Mouse (Mus musculus) liver, embryonic 12.5 days (tissue): ENCODE measurements around the gene Ric1. TPM values are rescaled to one million over a fixed set of nuclear protein-coding genes. Genes with fewer than 3 reads are reported as not detected.
A peak's percentile ranks its signal among the peaks of the same experiment; 100 is the strongest.

Experiments used
- ATAC-seq: fragments of 200-750 bp; cut with Nextera tagmentation; 2 replicates; pipeline ENCODE4 v1.8.0; 2017; ENCODE audit warnings: moderate number of reproducible peaks, mild to moderate bottlenecking, moderate library complexity
- H3K27ac ChIP-seq: fragments of 300-500 bp; sonication (generic); 2 replicates; pipeline ENCODE4 v1.5.1; 2016; ENCODE audit warnings: mild to moderate bottlenecking
- H3K27me3 ChIP-seq: fragments of 300-500 bp; sonication (generic); replicated peaks from 2 replicates; pipeline ENCODE4 v1.6.1; 2016; ENCODE audit warnings: mild to moderate bottlenecking, moderate library complexity
- H3K36me3 ChIP-seq: fragments of 300-500 bp; sonication (generic); 2 replicates; pipeline ENCODE4 v1.6.1; 2016; ENCODE audit warnings: mild to moderate bottlenecking, moderate library complexity
- H3K4me1 ChIP-seq: fragments of 300-500 bp; sonication (generic); 2 replicates; pipeline ENCODE4 v1.6.1; 2016
- H3K4me2 ChIP-seq: fragments of 300-500 bp; sonication (generic); 2 replicates; pipeline ENCODE4 v1.6.1; 2016; ENCODE audit warnings: mild to moderate bottlenecking, moderate library complexity
- H3K4me3 ChIP-seq: fragments of 300-500 bp; sonication (generic); 2 replicates; pipeline ENCODE4 v1.5.1; 2016; ENCODE audit warnings: mild to moderate bottlenecking, moderate library complexity
- H3K9ac ChIP-seq: fragments of 300-500 bp; sonication (generic); 2 replicates; pipeline ENCODE4 v1.6.1; 2016; ENCODE audit warnings: mild to moderate bottlenecking, moderate library complexity
- H3K9me3 ChIP-seq: fragments of 300-500 bp; sonication (generic); replicated peaks from 2 replicates; pipeline ENCODE4 v1.6.1; 2016; ENCODE audit warnings: mild to moderate bottlenecking, moderate library complexity
- WGBS: fragments of 180-500 bp; shearing (Covaris S2); methylation state at CpG from one replicate; pipeline ENCODE4 v1.1.7; 2016; ENCODE audit not compliant: insufficient replicate concordance; 5-methylcytosine and 5-hydroxymethylcytosine counted together
- polyA plus RNA-seq: library from polyadenylated mRNA; unstranded; fragments of >200 nt; fragmentation: Nextera tagmentation; extraction: Ambion mirVana; gene quantifications from 2 replicates; pipeline ENCODE4 v1.2.1, GENCODE M21; 2016

The Ric1 gene
- polyA plus RNA-seq, 1 experiment from 2014 or later, result 4.9 TPM

- Histone ChIP-seq H3K4me1 (peaks cover 36% of the 10 kb centered on the region), H3K9me3 (no peaks in the 10 kb centered on the region), H3K27ac (no peak overlapping the region), H3K4me2 (no peak overlapping the region), H3K36me3 (peaks cover 64% of the 10 kb centered on the region), H3K4me3 (no peak overlapping the region), H3K9ac (no peak overlapping the region), H3K27me3 (no peaks in the 10 kb centered on the region)
- ATAC-seq, result no peak
- 79% methylated on average over 11 of the region's 11 CpGs for WGBS
Measured at GRCm38 (mm10) chr19:29643194-29643922, 121.3 kb downstream of the Ric1 start.

- no peaks in the 10 kb centered on the region for H3K9me3 ChIP-seq
- H3K27ac ChIP-seq, result no peak overlapping the region
- H3K4me3 ChIP-seq, result no peak overlapping the region
- 86% methylated on average over 6 of the region's 6 CpGs for WGBS
- H3K4me2 ChIP-seq, result no peak overlapping the region
- H3K9ac ChIP-seq, result no peak overlapping the region
- peaks cover 52% of the 10 kb centered on the region for H3K36me3 ChIP-seq
- peaks cover 50% of the 10 kb centered on the region for H3K4me1 ChIP-seq
- H3K27me3 ChIP-seq, result no peaks in the 10 kb centered on the region
- ATAC-seq, result no peak
Measured at GRCm38 (mm10) chr19:29644747-29645146, 122.7 kb downstream of the Ric1 start.

- peak; percentile 86 for ATAC-seq
- 1% methylated on average over 89 of the region's 90 CpGs for WGBS
Measured at GRCm38 (mm10) chr19:29647651-29648549, 125.8 kb downstream of the Ric1 start, which contains the start of gene Ermp1. Gene Ermp1 (minus strand): TSS chr19:29648415.

GRCm38 (mm10) chr19:29648550-29648914 lies 126.5 kb downstream of the Ric1 start:
- peak overlapping the region; percentile 94 for H3K4me3 ChIP-seq
- peaks cover 25% of the 10 kb centered on the region for H3K36me3 ChIP-seq
- H3K4me2 ChIP-seq, result peak overlapping the region; percentile 73
- 0 out of 2 replicates have a peak, but pooled peaks cover 4% of the 10 kb centered on the region for H3K27me3 ChIP-seq
- H3K4me1 ChIP-seq, result peaks cover 40% of the 10 kb centered on the region
- H3K9me3 ChIP-seq, result no peaks in the 10 kb centered on the region
- 29% methylated on average over 4 of the region's 4 CpGs for WGBS
- ATAC-seq, result no peak
- peak overlapping the region; percentile 86 for H3K27ac ChIP-seq
- H3K9ac ChIP-seq, result peak overlapping the region; percentile 94; the same call in 1 of the 2 replicates

More at GRCm38 (mm10) chr19:29647651-29648549, 125.8 kb downstream of the Ric1 start, which contains the start of gene Ermp1:
- Histone ChIP-seq H3K4me3 (peak within 1 kb of the TSS; percentile 94), H3K4me2 (peak within 1 kb of the TSS; percentile 73), H3K36me3 (peaks cover 30% of the 10 kb centered on the region), H3K27me3 (no peaks in the 10 kb centered on the region), H3K9me3 (no peaks in the 10 kb centered on the region), H3K27ac (peak within 1 kb of the TSS; percentile 86), H3K9ac (peak within 1 kb of the TSS; percentile 94), H3K4me1 (peaks cover 43% of the 10 kb centered on the region)

GRCm38 (mm10) chr19:29649683-29650082 lies 127.6 kb downstream of the Ric1 start:
- peak overlapping the region; percentile 73 for H3K4me2 ChIP-seq
- peak; percentile 81 for ATAC-seq
- 72% methylated on average over 1 of the region's 1 CpGs for WGBS
- H3K27ac ChIP-seq, result peak overlapping the region; percentile 65
- no peak overlapping the region for H3K4me3 ChIP-seq
- 0 out of 2 replicates have a peak, but pooled peaks cover 7% of the 10 kb centered on the region for H3K27me3 ChIP-seq
- H3K4me1 ChIP-seq, result peaks cover 37% of the 10 kb centered on the region
- no peaks in the 10 kb centered on the region for H3K9me3 ChIP-seq
- H3K36me3 ChIP-seq, result peaks cover 17% of the 10 kb centered on the region
- no peak overlapping the region for H3K9ac ChIP-seq

- Histone ChIP-seq H3K27me3 (peaks cover 18% of the 10 kb centered on the region; the same call in 1 of the 2 replicates), H3K4me3 (no peak overlapping the region), H3K9ac (no peak overlapping the region), H3K4me2 (no peak overlapping the region), H3K4me1 (peaks cover 18% of the 10 kb centered on the region), H3K36me3 (no peaks in the 10 kb centered on the region), H3K9me3 (no peaks in the 10 kb centered on the region), H3K27ac (no peak overlapping the region)
- WGBS, result 83% methylated on average over 9 of the region's 9 CpGs
- no peak for ATAC-seq
Measured at GRCm38 (mm10) chr19:29653768-29654265, 131.7 kb downstream of the Ric1 start.

GRCm38 (mm10) chr19:29655148-29655547 lies 133.1 kb downstream of the Ric1 start:
- Histone ChIP-seq H3K27me3 (peaks cover 18% of the 10 kb centered on the region; the same call in 1 of the 2 replicates), H3K4me1 (peaks cover 5% of the 10 kb centered on the region), H3K9ac (no peak overlapping the region), H3K36me3 (no peaks in the 10 kb centered on the region), H3K27ac (no peak overlapping the region), H3K4me2 (no peak overlapping the region), H3K4me3 (no peak overlapping the region), H3K9me3 (no peaks in the 10 kb centered on the region)
- no peak for ATAC-seq
- 64% methylated on average over 6 of the region's 6 CpGs for WGBS

- Histone ChIP-seq H3K9ac (no peak overlapping the region), H3K27ac (no peak overlapping the region), H3K27me3 (peaks cover 18% of the 10 kb centered on the region; the same call in 1 of the 2 replicates), H3K4me3 (no peak overlapping the region), H3K36me3 (no peaks in the 10 kb centered on the region), H3K4me2 (no peak overlapping the region), H3K4me1 (no peaks in the 10 kb centered on the region), H3K9me3 (no peaks in the 10 kb centered on the region)
- ATAC-seq, result no peak
- 74% methylated on average over 4 of the region's 4 CpGs for WGBS
Measured at GRCm38 (mm10) chr19:29656029-29656428, 133.9 kb downstream of the Ric1 start.

Other genes with a start within 250 kb of the Ric1 start
- 0.85 and 0.89 TPM in 2 replicates for gene Insl6, start 196.9 kb upstream of the Ric1 start, polyA plus RNA-seq
- gene Rln1, start 187.6 kb upstream of the Ric1 start, polyA plus RNA-seq, result 0.12 TPM in 1 of 2 replicates, not detected in the other
- gene Plgrkt, start 154.9 kb upstream of the Ric1 start, polyA plus RNA-seq, result 37.7 and 40.8 TPM in 2 replicates
- 0.35 and 0.69 TPM in 2 replicates for gene Cd274, start 154.8 kb upstream of the Ric1 start, polyA plus RNA-seq
- 0.17 TPM in 1 of 2 replicates, not detected in the other for gene Pdcd1lg2, start 111.4 kb upstream of the Ric1 start, polyA plus RNA-seq
- gene Ermp1, start 126.1 kb downstream of the Ric1 start, polyA plus RNA-seq, result 18.3 and 19.3 TPM in 2 replicates
- not detected in 2 replicates for gene Mlana, start 175.5 kb downstream of the Ric1 start, polyA plus RNA-seq